In the genomic region with DNA sequence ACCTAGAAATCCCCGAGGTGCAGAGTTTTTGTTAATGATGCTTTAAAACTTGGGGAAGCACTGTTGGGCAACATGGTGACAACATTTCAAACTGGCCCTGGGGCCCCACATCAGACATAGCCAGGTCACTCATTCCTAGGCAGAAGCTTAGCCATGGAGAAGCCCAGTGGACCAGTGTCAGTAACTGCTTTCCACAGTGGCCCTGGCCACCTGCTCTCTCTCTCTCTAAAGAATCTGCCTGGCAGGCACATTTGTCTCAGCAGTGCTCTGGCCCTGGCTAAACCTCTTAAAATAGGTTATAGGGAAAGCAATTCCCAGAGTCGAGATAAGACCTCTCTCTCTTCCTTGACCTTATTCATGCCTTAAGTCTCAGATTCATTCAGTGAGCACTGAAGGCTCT, we compare ENCODE assay signal across 19 mouse cellular contexts. TPM values are rescaled to one million over a fixed set of nuclear protein-coding genes. Genes with fewer than 3 reads are reported as not detected.
A peak's percentile ranks its signal among the peaks of the same experiment; 100 is the strongest.
DNase-seq lines count a peak whose midpoint lies in the region; ATAC-seq and TF ChIP-seq lines count a peak whose summit lies in the region.
"Had no signal": no experiment of that assay in that cellular context is flagged by ENCODE, and none has a peak within 500 bp of the region (broad histone marks: within the 10 kb centered on the region; RNA-seq: fewer than 3 reads in every experiment).

No protein-coding gene starts in this region.

- no peak for TF ChIP-seq POLR2A in cerebellum, adult 2 months (IDR thresholded peaks at IDR 0.05; ENCODE audit: borderline replicate concordance, insufficient read depth, low read length)

- no peaks in the 10 kb centered on the region; the same call in 1 of the 2 replicates for H3K27me3 ChIP-seq in cerebellum, adult 2 months (ENCODE audit: control insufficient read depth, insufficient read depth, low read length)
- no peaks in the 10 kb centered on the region for H3K27me3 ChIP-seq in limb, embryonic 10.5 days (ENCODE audit: low read depth, poor library complexity, severe bottlenecking)
- H3K27me3 ChIP-seq in midbrain, embryonic 16.5 days (ENCODE audit: control insufficient read depth, insufficient read depth, low read depth, low read length): no peaks in the 10 kb centered on the region
- H3K27me3 ChIP-seq: heart, embryonic 12.5 days; liver, embryonic 12.5 days; midbrain, embryonic 13.5 days; neural tube, embryonic 15.5 days had no signal

- no peak overlapping the region for H3K9ac ChIP-seq in midbrain, embryonic 16.5 days (ENCODE audit: low read depth, low read length)
- H3K9ac ChIP-seq: heart, embryonic 12.5 days; liver, embryonic 12.5 days; midbrain, embryonic 13.5 days; neural tube, embryonic 15.5 days had no signal

- no peaks in the 10 kb centered on the region for H3K36me3 ChIP-seq in limb, embryonic 10.5 days
- H3K36me3 ChIP-seq in midbrain, embryonic 16.5 days (ENCODE audit: control insufficient read depth, insufficient read depth, low read length): no peaks in the 10 kb centered on the region
- H3K36me3 ChIP-seq: embryonic facial prominence, embryonic 10.5 days; heart, embryonic 12.5 days; liver, embryonic 12.5 days; midbrain, embryonic 13.5 days; neural tube, embryonic 15.5 days had no signal

- H3K4me2 ChIP-seq in midbrain, embryonic 16.5 days (ENCODE audit: low read length): no peak overlapping the region
- H3K4me2 ChIP-seq: heart, embryonic 12.5 days; liver, embryonic 12.5 days; midbrain, embryonic 13.5 days; neural tube, embryonic 15.5 days had no signal

- no peaks in the 10 kb centered on the region for H3K9me3 ChIP-seq in limb, embryonic 10.5 days (replicated peaks)
- no peaks in the 10 kb centered on the region for H3K9me3 ChIP-seq in midbrain, embryonic 16.5 days (replicated peaks; ENCODE audit: control insufficient read depth, low read length, poor library complexity, severe bottlenecking)
- H3K9me3 ChIP-seq: embryonic facial prominence, embryonic 10.5 days; heart, embryonic 12.5 days; liver, embryonic 12.5 days; midbrain, embryonic 13.5 days; neural tube, embryonic 15.5 days had no signal

- no peak overlapping the region for H3K27ac ChIP-seq in cerebellum, adult 2 months (ENCODE audit: insufficient read depth, low read length)
- H3K27ac ChIP-seq in limb, embryonic 10.5 days: peak overlapping the region; percentile 26
- H3K27ac ChIP-seq in midbrain, embryonic 16.5 days (ENCODE audit: low read length): no peak overlapping the region
- H3K27ac ChIP-seq: embryonic facial prominence, embryonic 10.5 days; layer of hippocampus, adult 2 months; liver, embryonic 12.5 days; midbrain, embryonic 13.5 days; neural tube, embryonic 15.5 days had no signal

- 47% methylated on average over 2 of the region's 2 CpGs for WGBS in cerebellum, adult 2 months
- WGBS in limb, embryonic 10.5 days: 54% methylated on average over 2 of the region's 2 CpGs
- 74% methylated on average over 2 of the region's 2 CpGs for WGBS in midbrain, embryonic 16.5 days

- H3K4me1 ChIP-seq in cerebellum, adult 2 months (ENCODE audit: control insufficient read depth, insufficient read depth, low read length): no peaks in the 10 kb centered on the region
- H3K4me1 ChIP-seq in limb, embryonic 10.5 days: peaks cover 41% of the 10 kb centered on the region
- H3K4me1 ChIP-seq in midbrain, embryonic 16.5 days (ENCODE audit: control insufficient read depth, insufficient read depth, low read length): no peaks in the 10 kb centered on the region
- H3K4me1 ChIP-seq: liver, embryonic 12.5 days; midbrain, embryonic 13.5 days; neural tube, embryonic 15.5 days had no signal

- H3K4me3 ChIP-seq in cerebellum, adult 2 months (replicated peaks; ENCODE audit: insufficient read depth, low read depth, low read length): no peak overlapping the region
- H3K4me3 ChIP-seq in limb, embryonic 10.5 days: no peak overlapping the region
- no peak overlapping the region for H3K4me3 ChIP-seq in midbrain, embryonic 16.5 days (ENCODE audit: low read depth, low read length)
- H3K4me3 ChIP-seq: embryonic facial prominence, embryonic 10.5 days; heart, embryonic 12.5 days; layer of hippocampus, adult 2 months; liver, embryonic 12.5 days; midbrain, embryonic 13.5 days; neural tube, embryonic 15.5 days had no signal

- intact Hi-C loops in heart, postnatal 36 days (cut with DNase I): no loop called here

- ATAC-seq in midbrain, embryonic 16.5 days: no peak
- ATAC-seq: hindbrain, embryonic 16.5 days; intestine, embryonic 16.5 days; liver, embryonic 12.5 days; midbrain, embryonic 13.5 days had no signal

- TF ChIP-seq CTCF in cerebellum, adult 2 months (IDR thresholded peaks at IDR 0.05; ENCODE audit: borderline replicate concordance, insufficient read depth, low read depth, low read length): no peak

- peak; percentile 92 for DNase-seq in heart, adult 11 months
- no peak for DNase-seq in heart, postnatal 36 days
- DNase-seq in cerebellum, adult 2 months: peak; percentile 55 to 77
- peak; percentile 68 for DNase-seq in cerebellum, adult 9-10 months
- no peak for DNase-seq in limb, embryonic 10.5 days (ENCODE audit: low spot score)
- no peak for DNase-seq in kidney, postnatal 4 days
- DNase-seq: adrenal gland, adult 2 months; spleen, adult 18-20 months; thymus, postnatal 25 days had no signal

RNA-seq across cellular contexts. Expression of a gene that starts 8.9 kb away (rescaled TPM):
- 10 to 100 TPM in 1 of 2 experiments, 1 to 10 TPM in 1; 8.2 to 10.1 TPM for total RNA-seq in heart, postnatal 36 days (2021)
- 31.0 and 31.8 TPM in 2 replicates for polyA plus RNA-seq in cerebellum, adult 2 months (2012; rRNA removed)
- 1.8 and 2.0 TPM in 2 replicates for polyA plus RNA-seq in limb, embryonic 10.5 days (2016; fragmentation: Nextera tagmentation; extraction: Ambion mirVana)
- 16.9 and 22.7 TPM in 2 replicates for polyA plus RNA-seq in midbrain, embryonic 16.5 days (2015; fragmentation: Nextera tagmentation; extraction: Ambion mirVana)
- total RNA-seq: megakaryocyte, adult 5-6 weeks had no signal

Comparison
In these comparisons a context has a peak if more than half of its experiments do, and no peak if none do; other contexts are left out.
1. DNase-seq: peak in heart, adult 11 months (single experiment), cerebellum, adult 2 months (2 of 2) and cerebellum, adult 9-10 months (single experiment); none in heart, postnatal 36 days (0 of 2), limb, embryonic 10.5 days (single experiment) and kidney, postnatal 4 days (0 of 2).